Mouse (Mus musculus) bone marrow, adult 2 months (tissue): ENCODE results near the gene Atp6v1f.

Source experiments
- CTCF ChIP-seq: fragments of 200-500 bp; IDR thresholded peaks from 2 replicates; pipeline ENCODE4 v1.5.1; 2011; ENCODE audit warnings: low read length, control low read depth; ENCODE audit not compliant: control insufficient read depth, insufficient read depth
- POLR2A ChIP-seq: fragments of 200-500 bp; IDR thresholded peaks from 2 replicates; pipeline ENCODE4 v1.6.1; 2011; ENCODE audit warnings: low read depth, mild to moderate bottlenecking, control low read depth, low read length, borderline replicate concordance; ENCODE audit not compliant: control insufficient read depth

DNA sequence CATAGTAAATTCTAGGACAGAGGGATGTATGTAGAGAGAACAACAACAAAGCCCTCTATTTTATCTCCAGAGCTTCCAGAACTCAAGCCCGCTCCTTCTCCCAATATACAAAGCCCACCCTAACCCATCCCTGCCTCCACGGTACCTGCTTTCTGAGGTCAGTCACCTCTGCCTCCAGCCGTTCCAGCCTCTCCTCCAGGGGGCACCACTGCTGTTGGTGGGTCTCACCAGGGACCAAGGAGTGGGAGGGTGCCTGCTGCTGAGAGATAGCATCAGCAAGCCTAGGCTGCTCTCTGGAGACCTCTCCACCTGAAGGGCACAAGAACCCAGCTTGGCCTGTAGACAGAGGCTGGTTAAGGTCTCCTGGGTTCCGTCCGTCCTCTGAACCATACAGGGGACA, 38.0 kb downstream of the Atp6v1f start:
- peak; percentile 26; the same call in 1 of the 2 replicates for TF ChIP-seq CTCF
- no peak for TF ChIP-seq POLR2A
